In the genomic region with DNA sequence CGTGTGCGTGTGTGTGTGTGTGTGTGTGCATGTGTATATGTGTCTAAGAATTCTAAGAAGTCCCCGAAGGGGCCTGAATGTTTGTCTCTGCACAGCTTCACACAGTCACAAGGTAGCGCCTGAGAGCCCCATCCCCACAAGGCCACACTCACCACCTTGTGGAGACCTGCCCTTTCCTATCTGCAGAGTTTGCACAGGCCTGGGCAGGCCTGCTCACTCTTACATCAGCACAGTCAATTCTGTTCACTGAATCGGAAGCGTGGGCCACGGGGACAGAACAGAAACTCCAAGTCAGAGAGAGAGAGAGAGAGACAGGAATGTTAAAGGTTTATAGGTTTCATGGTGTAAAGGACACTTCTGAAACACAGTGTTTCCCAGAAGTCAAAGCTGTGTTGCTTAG, we compare ENCODE assay signal across 17 mouse cellular contexts. TPM values are rescaled to one million over a fixed set of nuclear protein-coding genes. Genes with fewer than 3 reads are reported as not detected.
DNase-seq lines count a peak whose midpoint lies in the region; ATAC-seq lines count a peak whose summit lies in the region.
"Had no signal": no experiment of that assay in that cellular context is flagged by ENCODE, and none has a peak within 500 bp of the region (broad histone marks: within the 10 kb centered on the region; RNA-seq: fewer than 3 reads in every experiment).

No protein-coding gene starts in this region.

- DNase-seq in liver, embryonic 11.5 days (ENCODE audit: low spot score) = no peak
- peak; percentile 65 to 73 for DNase-seq in urinary bladder, postnatal 36 days (ENCODE audit: low spot score in 2 of 2)
- no peak for DNase-seq in gastrocnemius, postnatal 10 days
- no peak for DNase-seq in right cerebral cortex, adult 2 months (ENCODE audit: low spot score in 2 of 2)
- DNase-seq: adrenal gland, postnatal 36 days; cerebellum, adult 18-20 months; forebrain, postnatal 0 days; heart, adult 18-20 months; heart, postnatal 36 days; lung, postnatal 4 days; thymus, adult 2 months had no signal

- WGBS in forebrain, embryonic 12.5 days = 81% methylated on average over 7 of the region's 7 CpGs
- WGBS in forebrain, embryonic 16.5 days = 68% methylated on average over 7 of the region's 7 CpGs
- 84% methylated on average over 7 of the region's 7 CpGs for WGBS in neural tube, embryonic 14.5 days
- WGBS in neural tube, embryonic 15.5 days = 83% methylated on average over 7 of the region's 7 CpGs
- 81% methylated on average over 7 of the region's 7 CpGs for WGBS in liver, embryonic 11.5 days

- H3K9ac ChIP-seq in forebrain, embryonic 12.5 days = no peak overlapping the region
- H3K9ac ChIP-seq in forebrain, embryonic 16.5 days (replicated peaks; ENCODE audit: low read depth, low read length) = no peak overlapping the region
- no peak overlapping the region for H3K9ac ChIP-seq in neural tube, embryonic 14.5 days (replicated peaks; ENCODE audit: low read depth, low read length)
- H3K9ac ChIP-seq in neural tube, embryonic 15.5 days (replicated peaks) = no peak overlapping the region
- H3K9ac ChIP-seq in liver, embryonic 11.5 days (ENCODE audit: low read depth, low read length) = no peak overlapping the region
- H3K9ac ChIP-seq: forebrain, postnatal 0 days; limb, embryonic 12.5 days had no signal

- peak; percentile 58; the same call in 1 of the 2 replicates for ATAC-seq in forebrain, embryonic 12.5 days (ENCODE audit: low FRiP score)
- ATAC-seq in forebrain, embryonic 16.5 days = no peak
- 0 out of 2 replicates have a peak, but pooled peaks have one; percentile 31 for ATAC-seq in neural tube, embryonic 14.5 days (ENCODE audit: low read depth)
- no peak for ATAC-seq in neural tube, embryonic 15.5 days (ENCODE audit: low FRiP score)
- 0 out of 2 replicates have a peak, but pooled peaks have one; percentile 42 for ATAC-seq in liver, embryonic 11.5 days (replicated peaks; ENCODE audit: low FRiP score)
- ATAC-seq: forebrain, postnatal 0 days; intestine, postnatal 0 days had no signal

- H3K4me3 ChIP-seq in forebrain, embryonic 12.5 days (replicated peaks) = no peak overlapping the region
- H3K4me3 ChIP-seq in forebrain, embryonic 16.5 days (replicated peaks; ENCODE audit: low read length) = no peak overlapping the region
- H3K4me3 ChIP-seq in neural tube, embryonic 14.5 days (ENCODE audit: low read depth, low read length) = no peak overlapping the region
- no peak overlapping the region for H3K4me3 ChIP-seq in neural tube, embryonic 15.5 days (replicated peaks)
- H3K4me3 ChIP-seq in liver, embryonic 11.5 days (ENCODE audit: low read depth, low read length) = no peak overlapping the region
- H3K4me3 ChIP-seq: limb, embryonic 12.5 days had no signal

- no peaks in the 10 kb centered on the region for H3K27me3 ChIP-seq in forebrain, embryonic 12.5 days
- H3K27me3 ChIP-seq in forebrain, embryonic 16.5 days (replicated peaks; ENCODE audit: control insufficient read depth, insufficient read depth, low read length) = no peaks in the 10 kb centered on the region
- H3K27me3 ChIP-seq in neural tube, embryonic 14.5 days (ENCODE audit: control insufficient read depth, insufficient read depth, low read length) = no peaks in the 10 kb centered on the region
- no peaks in the 10 kb centered on the region for H3K27me3 ChIP-seq in neural tube, embryonic 15.5 days (replicated peaks)
- no peaks in the 10 kb centered on the region for H3K27me3 ChIP-seq in liver, embryonic 11.5 days (replicated peaks; ENCODE audit: control insufficient read depth, insufficient read depth, low read length)
- H3K27me3 ChIP-seq: limb, embryonic 12.5 days had no signal

- no peaks in the 10 kb centered on the region for H3K36me3 ChIP-seq in forebrain, embryonic 12.5 days (replicated peaks)
- no peaks in the 10 kb centered on the region for H3K36me3 ChIP-seq in forebrain, embryonic 16.5 days (ENCODE audit: control insufficient read depth, insufficient read depth)
- no peaks in the 10 kb centered on the region for H3K36me3 ChIP-seq in neural tube, embryonic 14.5 days (ENCODE audit: control insufficient read depth, insufficient read depth, low read length)
- no peaks in the 10 kb centered on the region for H3K36me3 ChIP-seq in neural tube, embryonic 15.5 days
- no peaks in the 10 kb centered on the region for H3K36me3 ChIP-seq in liver, embryonic 11.5 days (ENCODE audit: control insufficient read depth, insufficient read depth, low read length)
- H3K36me3 ChIP-seq: limb, embryonic 12.5 days had no signal

- H3K27ac ChIP-seq in forebrain, embryonic 12.5 days = no peak overlapping the region
- H3K27ac ChIP-seq in forebrain, embryonic 16.5 days (ENCODE audit: low read length) = no peak overlapping the region
- no peak overlapping the region for H3K27ac ChIP-seq in neural tube, embryonic 14.5 days (ENCODE audit: low read depth, low read length)
- H3K27ac ChIP-seq in neural tube, embryonic 15.5 days (replicated peaks) = no peak overlapping the region
- no peak overlapping the region for H3K27ac ChIP-seq in liver, embryonic 11.5 days (ENCODE audit: low read depth, low read length)
- H3K27ac ChIP-seq: limb, embryonic 12.5 days had no signal

- H3K4me2 ChIP-seq in forebrain, embryonic 12.5 days = no peak overlapping the region
- H3K4me2 ChIP-seq in forebrain, embryonic 16.5 days (ENCODE audit: low read length) = no peak overlapping the region
- H3K4me2 ChIP-seq in neural tube, embryonic 14.5 days (ENCODE audit: low read depth, low read length) = no peak overlapping the region
- H3K4me2 ChIP-seq in neural tube, embryonic 15.5 days = no peak overlapping the region
- H3K4me2 ChIP-seq in liver, embryonic 11.5 days = no peak overlapping the region
- H3K4me2 ChIP-seq: limb, embryonic 12.5 days had no signal

- H3K4me1 ChIP-seq in forebrain, embryonic 12.5 days = no peaks in the 10 kb centered on the region
- H3K4me1 ChIP-seq in forebrain, embryonic 16.5 days (replicated peaks; ENCODE audit: control insufficient read depth, insufficient read depth, low read length) = no peaks in the 10 kb centered on the region
- no peaks in the 10 kb centered on the region for H3K4me1 ChIP-seq in neural tube, embryonic 14.5 days (ENCODE audit: control insufficient read depth, insufficient read depth, low read length)
- no peaks in the 10 kb centered on the region for H3K4me1 ChIP-seq in neural tube, embryonic 15.5 days
- H3K4me1 ChIP-seq in liver, embryonic 11.5 days (replicated peaks; ENCODE audit: control insufficient read depth, insufficient read depth, low read length) = no peaks in the 10 kb centered on the region
- H3K4me1 ChIP-seq: limb, embryonic 12.5 days had no signal

- H3K9me3 ChIP-seq in forebrain, embryonic 12.5 days = no peaks in the 10 kb centered on the region
- H3K9me3 ChIP-seq in forebrain, embryonic 16.5 days (ENCODE audit: control insufficient read depth, low read length) = no peaks in the 10 kb centered on the region
- H3K9me3 ChIP-seq in neural tube, embryonic 14.5 days (ENCODE audit: control insufficient read depth, low read length) = no peaks in the 10 kb centered on the region
- no peaks in the 10 kb centered on the region for H3K9me3 ChIP-seq in neural tube, embryonic 15.5 days (replicated peaks)
- no peaks in the 10 kb centered on the region for H3K9me3 ChIP-seq in liver, embryonic 11.5 days (ENCODE audit: control insufficient read depth, low read length)
- H3K9me3 ChIP-seq: limb, embryonic 12.5 days had no signal

RNA-seq across cellular contexts. Expression of a gene that starts 20.9 kb away (rescaled TPM):
- polyA plus RNA-seq in forebrain, embryonic 12.5 days (2016; fragmentation: Nextera tagmentation; extraction: Ambion mirVana) = 10.8 and 11.3 TPM in 2 replicates
- 14.4 and 15.1 TPM in 2 replicates for polyA plus RNA-seq in forebrain, embryonic 16.5 days (2015; fragmentation: Nextera tagmentation; extraction: Ambion mirVana)
- polyA plus RNA-seq in neural tube, embryonic 14.5 days (2014; fragmentation: Nextera tagmentation; extraction: Ambion mirVana) = 21.4 and 25.5 TPM in 2 replicates
- polyA plus RNA-seq in neural tube, embryonic 15.5 days (2015; fragmentation: Nextera tagmentation; extraction: Ambion mirVana) = 26.6 and 31.5 TPM in 2 replicates
- 17.4 and 19.7 TPM in 2 replicates for polyA plus RNA-seq in liver, embryonic 11.5 days (2014; fragmentation: Nextera tagmentation; extraction: Ambion mirVana)
- 10 to 100 TPM; 27.4 to 32.7 TPM for total RNA-seq in gastrocnemius, postnatal 10 days (2021)

RNA-seq across cellular contexts. Expression of a gene that starts 34.6 kb away (rescaled TPM):
- 1.1 and 1.3 TPM in 2 replicates for polyA plus RNA-seq in forebrain, embryonic 12.5 days (2016; fragmentation: Nextera tagmentation; extraction: Ambion mirVana)
- 1.9 and 2.6 TPM in 2 replicates for polyA plus RNA-seq in forebrain, embryonic 16.5 days (2015; fragmentation: Nextera tagmentation; extraction: Ambion mirVana)
- 1.6 TPM in 2 replicates for polyA plus RNA-seq in neural tube, embryonic 14.5 days (2014; fragmentation: Nextera tagmentation; extraction: Ambion mirVana)
- polyA plus RNA-seq in neural tube, embryonic 15.5 days (2015; fragmentation: Nextera tagmentation; extraction: Ambion mirVana) = 1.8 and 3.9 TPM in 2 replicates
- 0.34 and 0.42 TPM in 2 replicates for polyA plus RNA-seq in liver, embryonic 11.5 days (2014; fragmentation: Nextera tagmentation; extraction: Ambion mirVana)
- under 1 TPM; 0.05 to 0.09 TPM for total RNA-seq in gastrocnemius, postnatal 10 days (2021)

Comparison
In these comparisons a context has a peak if more than half of its experiments do, and no peak if none do; other contexts are left out.
1. ATAC-seq: peak in forebrain, embryonic 12.5 days (single experiment), neural tube, embryonic 14.5 days (single experiment) and liver, embryonic 11.5 days (single experiment); none in forebrain, embryonic 16.5 days (single experiment) and neural tube, embryonic 15.5 days (single experiment).
2. DNase-seq: peak in urinary bladder, postnatal 36 days (2 of 2); none in liver, embryonic 11.5 days (single experiment), gastrocnemius, postnatal 10 days (single experiment) and right cerebral cortex, adult 2 months (0 of 2).